Mouse (Mus musculus): ENCODE data around the gene Synpr. TPM values are rescaled to one million over a fixed set of nuclear protein-coding genes. Genes with fewer than 3 reads are reported as not detected.
A peak's percentile ranks its signal among the peaks of the same experiment; 100 is the strongest.

The Synpr gene
- total RNA-seq, 2 experiments from 2014 or later, result not detected

- peak; percentile 46 for ATAC-seq (ENCODE audit: poor library complexity, severe bottlenecking)
These were observed 69.6 kb downstream of the Synpr start for GRCm38 (mm10) chr14:13354154-13354553.

DNA sequence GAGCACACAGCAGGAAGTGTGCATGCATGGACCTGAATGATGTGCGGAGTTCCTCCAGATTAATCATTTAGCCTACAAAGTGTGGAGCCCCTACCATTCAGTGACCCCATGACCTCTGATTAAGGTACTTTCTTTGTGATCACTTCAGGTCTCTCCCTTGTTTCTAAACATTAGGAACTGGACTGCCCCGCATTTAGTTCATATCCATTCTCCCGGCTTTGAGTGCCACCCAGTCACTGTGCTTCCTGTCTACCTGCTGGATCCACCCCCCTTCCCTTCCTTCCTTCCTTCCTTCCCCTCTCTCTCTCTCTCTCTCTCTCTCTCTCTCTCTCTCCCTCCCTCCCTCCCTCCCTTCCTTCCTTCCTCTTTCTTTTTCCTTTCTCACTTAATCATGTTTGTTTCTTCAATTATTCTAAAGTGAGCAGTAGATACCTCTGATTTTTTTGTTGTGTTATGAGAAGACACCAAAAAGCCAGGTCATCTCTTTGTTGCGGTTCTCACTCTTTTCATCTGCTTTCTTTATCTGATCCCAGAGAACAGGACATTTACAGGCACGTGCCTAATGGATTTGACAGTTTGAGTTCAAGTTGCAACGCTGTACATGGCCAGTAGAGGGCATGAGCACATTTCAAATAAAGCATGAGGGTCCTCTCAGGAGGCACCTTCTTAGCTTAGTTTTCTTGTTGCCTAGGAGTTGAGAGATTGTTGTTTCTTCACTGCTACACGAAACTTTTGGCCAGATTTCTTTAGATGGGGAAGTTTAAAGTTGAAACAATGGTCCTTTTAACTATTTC, 71.2 kb downstream of the Synpr start:
- ATAC-seq (ENCODE audit: poor library complexity, severe bottlenecking), result peak; percentile 83

DNA sequence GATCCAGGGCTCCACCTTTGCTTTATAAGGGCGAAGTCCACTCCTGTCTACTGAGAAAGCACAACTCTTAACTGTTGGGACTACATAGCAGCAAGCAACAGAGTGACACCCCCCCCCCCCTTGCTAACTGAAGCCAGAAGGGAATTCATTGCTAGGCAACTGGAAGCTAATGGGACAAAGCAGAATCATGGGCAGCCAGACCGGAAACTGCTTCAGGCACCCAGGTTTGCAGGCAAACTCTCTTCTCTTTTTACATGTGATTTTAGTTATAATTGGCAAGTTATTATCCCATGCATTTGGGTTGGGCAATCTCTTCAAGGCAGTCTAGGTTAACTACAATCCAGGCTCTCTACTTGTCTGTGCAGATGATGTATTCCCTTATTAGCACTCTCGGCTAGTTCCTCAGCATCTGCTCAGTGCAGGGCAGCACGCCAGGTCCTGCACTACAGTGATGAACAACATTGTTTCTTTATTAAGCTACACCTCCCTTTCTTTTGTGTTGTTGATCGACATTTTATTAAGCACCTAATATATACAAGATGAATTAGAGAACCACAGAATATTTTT, 72.6 kb downstream of the Synpr start:
- ATAC-seq (ENCODE audit: poor library complexity, severe bottlenecking), result no peak

DNA sequence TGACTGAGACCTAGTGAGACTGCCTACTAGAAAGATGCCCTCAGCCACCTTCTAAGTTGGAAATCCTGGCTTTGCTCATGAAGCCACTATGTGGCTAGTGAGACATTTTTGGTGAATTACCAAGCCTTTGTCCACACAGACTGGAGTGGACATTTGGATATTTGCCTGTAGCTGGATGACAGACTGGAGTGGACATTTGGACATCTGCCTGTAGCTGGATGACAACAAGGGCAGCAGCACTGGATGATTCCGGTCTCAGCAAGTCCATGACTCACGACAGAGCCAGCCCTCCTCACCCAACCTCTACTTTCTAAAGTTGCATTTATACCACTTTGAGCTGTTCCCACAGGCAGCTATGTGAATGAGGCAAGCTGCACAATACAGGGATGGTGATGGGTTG, 73.5 kb downstream of the Synpr start:
- no peak for ATAC-seq (ENCODE audit: poor library complexity, severe bottlenecking)

- ATAC-seq (ENCODE audit: poor library complexity, severe bottlenecking), result peak; percentile 77
These were observed 76.6 kb downstream of the Synpr start for GRCm38 (mm10) chr14:13361184-13361583.

DNA sequence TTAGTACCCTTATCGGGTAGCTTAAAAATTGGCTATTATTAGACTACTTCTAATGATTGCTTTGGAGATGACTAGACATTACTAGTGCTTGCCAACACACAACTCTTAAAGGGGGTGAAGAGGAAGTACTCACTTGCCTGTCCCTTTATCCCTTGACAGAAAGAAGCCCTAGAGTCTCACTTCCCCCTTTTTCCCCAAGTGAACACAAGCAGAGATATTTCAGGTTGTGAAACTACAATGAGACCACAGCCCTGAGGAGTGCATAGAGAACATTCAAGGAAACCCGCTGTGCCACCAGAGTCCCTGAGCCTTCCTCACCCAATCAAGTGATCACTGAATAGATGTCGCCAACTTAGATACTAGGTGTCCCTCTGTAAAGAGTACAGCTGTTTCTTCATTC, 77.1 kb downstream of the Synpr start:
- ATAC-seq (ENCODE audit: poor library complexity, severe bottlenecking), result peak; percentile 93

GRCm38 (mm10) chr14:13368309-13368708, 83.7 kb downstream of the Synpr start:
- no peak for ATAC-seq (ENCODE audit: poor library complexity, severe bottlenecking)

GRCm38 (mm10) chr14:13389081-13389480, 104.5 kb downstream of the Synpr start:
- no peak for ATAC-seq (ENCODE audit: poor library complexity, severe bottlenecking)

- no peak for ATAC-seq (ENCODE audit: poor library complexity, severe bottlenecking)
These were observed 105.4 kb downstream of the Synpr start for GRCm38 (mm10) chr14:13389954-13390353.

DNA sequence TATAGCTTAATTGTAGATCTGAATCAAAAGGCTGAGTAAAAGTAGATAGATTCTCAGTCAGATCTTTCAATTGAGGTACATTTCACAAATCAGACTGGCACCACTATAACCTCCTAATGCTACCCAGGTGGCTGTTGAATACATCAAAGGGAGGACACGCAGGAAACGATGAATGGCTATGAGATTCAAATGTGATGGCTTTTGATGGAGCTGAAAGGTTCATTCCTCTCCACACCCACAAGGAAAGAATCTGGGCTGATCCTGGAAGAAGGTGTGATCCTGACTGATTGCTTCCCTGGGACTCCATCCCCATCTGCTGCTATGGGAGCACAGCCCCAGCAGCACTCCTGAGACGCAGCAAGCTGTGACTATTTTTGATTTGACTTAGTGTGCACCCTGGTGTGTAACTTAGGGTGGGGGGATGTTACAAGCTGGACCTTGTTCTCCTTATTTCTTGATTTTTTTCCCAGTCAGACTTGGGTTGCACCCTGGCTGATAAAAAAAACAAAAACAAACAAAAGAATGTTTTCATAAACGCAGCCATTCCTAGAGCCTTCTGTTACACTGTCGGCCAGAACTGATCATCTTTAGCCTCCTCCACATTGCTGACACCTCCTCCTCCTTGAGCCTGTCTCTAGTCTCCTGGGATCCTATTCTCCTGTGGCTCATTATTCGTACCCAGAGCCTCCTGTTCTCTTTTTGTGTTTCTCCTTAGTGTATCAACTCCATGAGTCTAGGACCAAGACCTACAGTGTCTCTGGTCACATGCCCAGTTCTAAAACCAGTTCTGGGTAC, 114.8 kb downstream of the Synpr start:
- ATAC-seq (ENCODE audit: poor library complexity, severe bottlenecking), result no peak

DNA sequence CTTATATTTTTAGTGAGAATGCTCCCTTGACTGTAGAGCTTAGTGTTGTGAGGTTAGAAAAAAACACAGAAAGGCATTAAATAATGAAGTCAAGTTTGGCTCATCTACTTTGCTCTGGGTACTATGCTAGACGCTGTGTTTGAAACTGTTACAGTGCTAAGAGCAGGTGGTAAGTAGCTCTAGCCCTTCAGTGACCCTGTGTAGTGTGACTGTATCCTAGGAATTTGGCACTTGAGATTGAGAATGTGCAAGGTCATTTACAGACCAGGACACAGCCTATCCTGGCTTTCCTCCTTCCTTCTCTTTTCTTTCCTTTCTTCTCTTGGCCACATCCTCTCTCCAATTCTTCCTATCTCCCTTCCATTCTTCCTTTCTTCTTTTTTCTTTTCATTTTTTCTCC, 127.1 kb downstream of the Synpr start:
- ATAC-seq (ENCODE audit: poor library complexity, severe bottlenecking), result no peak

DNA sequence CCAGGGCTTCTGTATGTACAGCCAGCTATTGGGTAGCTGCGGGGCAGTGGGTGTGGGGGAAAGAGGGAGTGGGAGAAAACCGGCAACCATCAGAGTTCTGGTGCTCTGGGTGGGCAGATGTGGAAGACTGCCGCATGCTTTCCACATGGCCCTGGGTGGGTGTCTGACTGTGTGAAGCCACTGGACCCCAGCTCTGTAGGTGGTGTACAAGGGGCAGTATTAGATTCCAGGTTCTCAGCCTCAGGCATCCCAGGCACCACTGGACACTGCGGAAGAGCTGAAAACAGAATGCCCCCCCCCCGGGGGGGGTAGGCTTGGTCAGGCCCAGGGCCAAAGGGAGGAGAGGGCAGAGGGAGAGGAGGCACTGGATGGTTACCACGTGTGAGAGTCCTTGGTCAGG, 156.1 kb downstream of the Synpr start:
- ATAC-seq (ENCODE audit: poor library complexity, severe bottlenecking), result no peak

DNA sequence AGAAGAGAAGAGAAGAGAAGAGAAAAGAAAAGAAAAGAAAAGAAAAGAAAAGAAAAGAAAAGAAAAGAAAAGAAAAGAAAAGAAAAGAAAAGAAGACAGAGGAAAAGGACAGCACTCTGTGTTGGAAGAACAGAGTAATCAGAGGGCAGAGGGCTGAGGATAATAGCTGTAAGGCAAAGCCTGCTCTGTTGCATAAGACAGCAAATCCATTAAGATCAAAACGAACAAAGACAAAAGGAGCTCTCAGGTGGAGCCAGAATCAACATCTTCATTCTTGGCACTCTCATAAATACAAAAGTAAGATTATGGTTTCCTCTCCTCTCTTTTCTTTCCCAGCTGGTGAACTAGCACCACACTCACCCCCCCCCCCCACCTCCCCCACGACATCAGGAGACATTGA, 160.3 kb downstream of the Synpr start:
- no peak for ATAC-seq (ENCODE audit: poor library complexity, severe bottlenecking)

GRCm38 (mm10) chr14:13453461-13454204, 169.1 kb downstream of the Synpr start:
- no peak for ATAC-seq (ENCODE audit: poor library complexity, severe bottlenecking)

DNA sequence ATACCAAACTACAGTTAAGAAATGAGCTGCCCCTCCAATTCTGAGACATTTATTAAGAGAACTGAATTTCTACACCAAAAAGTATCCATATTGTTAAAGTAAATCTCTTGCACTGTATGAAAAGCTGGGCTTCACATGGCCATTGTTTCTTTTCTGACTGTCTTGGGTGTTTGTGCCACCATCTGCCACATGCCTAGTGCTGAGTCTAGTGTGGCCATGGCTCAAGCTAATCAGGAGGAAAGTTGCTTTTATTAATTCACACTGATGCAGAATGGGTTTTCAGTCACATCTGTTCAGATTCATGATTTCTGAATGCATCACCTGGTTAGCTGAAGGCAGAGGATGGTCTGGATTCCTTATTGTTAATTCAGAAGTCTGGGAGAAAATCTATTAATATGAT, 170.4 kb downstream of the Synpr start:
- ATAC-seq (ENCODE audit: poor library complexity, severe bottlenecking), result no peak

DNA sequence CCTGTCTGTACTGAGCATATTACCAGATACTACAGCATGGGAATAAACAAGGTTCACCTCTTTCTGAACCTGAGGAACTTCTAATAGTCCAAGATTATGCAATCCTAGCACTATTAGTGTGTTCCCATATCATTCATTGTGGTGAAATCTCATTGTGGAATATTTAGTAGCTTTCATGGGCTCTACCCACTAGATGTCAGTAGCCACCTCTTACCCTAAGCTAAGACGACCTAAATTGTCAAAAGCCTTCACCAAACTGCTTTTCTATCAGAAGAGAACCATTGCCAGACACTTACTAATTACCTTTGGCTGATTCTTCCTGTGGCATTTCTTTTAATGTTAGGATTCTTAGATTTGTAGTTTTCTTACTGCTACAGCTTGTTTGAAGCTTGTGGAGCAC, 174.8 kb downstream of the Synpr start:
- no peak for ATAC-seq (ENCODE audit: poor library complexity, severe bottlenecking)

DNA sequence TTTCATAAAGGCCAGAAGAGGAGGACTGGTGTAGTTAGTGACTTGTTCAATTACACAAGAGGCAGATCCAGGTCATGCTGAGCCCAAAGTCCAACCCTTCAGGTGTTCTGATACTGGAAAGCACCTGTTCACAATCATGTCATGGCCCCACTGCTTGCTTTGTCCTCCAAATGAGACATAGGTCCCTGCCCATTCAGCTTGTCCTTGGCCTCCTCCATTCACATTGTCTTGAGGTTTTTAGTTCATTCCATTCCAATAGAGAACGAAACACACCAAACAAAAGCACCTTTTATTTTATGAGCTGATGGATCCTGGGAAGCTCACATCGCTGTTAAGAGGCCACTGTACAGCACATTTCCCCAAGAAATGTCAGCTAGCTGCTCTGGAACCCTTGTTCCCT, 184.6 kb downstream of the Synpr start:
- no peak for ATAC-seq (ENCODE audit: poor library complexity, severe bottlenecking)

DNA sequence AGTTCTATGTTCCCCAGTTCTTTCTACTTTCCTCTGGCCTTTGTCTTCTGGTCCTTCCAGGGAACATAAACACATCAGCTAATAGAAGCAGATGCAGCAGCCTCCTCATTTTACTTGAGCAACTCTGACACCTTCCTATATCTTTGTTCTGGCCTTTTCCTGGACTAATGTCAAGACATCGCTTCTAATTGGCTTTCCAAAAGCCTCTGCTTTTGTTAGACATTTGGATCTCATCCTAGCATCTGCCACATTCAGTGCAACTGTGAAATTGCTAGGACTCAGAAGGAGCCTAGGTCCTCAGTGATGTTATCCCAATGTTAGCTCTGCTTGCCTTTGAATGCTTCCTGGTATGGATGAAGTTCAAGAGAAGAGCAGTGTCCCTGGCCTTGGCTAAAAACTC, 193.2 kb downstream of the Synpr start:
- ATAC-seq (ENCODE audit: poor library complexity, severe bottlenecking), result no peak

DNA sequence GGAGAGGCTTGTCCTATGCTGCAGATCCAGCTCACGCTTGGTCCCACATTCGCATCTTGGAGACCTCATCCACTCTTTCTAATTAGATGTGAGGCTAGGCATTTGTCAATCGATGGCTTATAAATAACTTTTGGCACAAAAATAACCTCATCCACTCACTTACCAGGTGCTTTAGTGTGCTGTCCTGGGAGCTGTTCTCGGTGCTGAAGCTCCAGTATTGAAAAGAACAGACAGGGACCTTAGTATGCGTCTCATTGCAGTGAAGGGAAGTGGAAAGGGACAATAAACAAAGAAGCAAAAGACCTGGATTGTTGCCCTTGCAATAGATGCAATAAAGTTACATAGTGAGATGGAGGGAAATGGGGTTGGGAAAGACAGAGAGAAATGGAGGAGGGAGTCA, 220.8 kb downstream of the Synpr start:
- ATAC-seq (ENCODE audit: poor library complexity, severe bottlenecking), result no peak

- ATAC-seq (ENCODE audit: poor library complexity, severe bottlenecking), result no peak
These were observed 234.1 kb downstream of the Synpr start for GRCm38 (mm10) chr14:13518608-13519139.

Measured in megakaryocyte, adult 5-6 weeks (primary cell).